Mouse (Mus musculus): Measurements from ENCODE around the gene E030025P04Rik.

- TF ChIP-seq POLR2A (IDR thresholded peaks at IDR 0.05; ENCODE audit: low read depth, low read length), result no peak
- TF ChIP-seq CTCF (conservative IDR thresholded peaks at IDR 0.05; ENCODE audit: insufficient read depth, insufficient read length, low read depth, low read length), result no peak
Measured at GRCm38 (mm10) chr11:109109056-109109455, 35.1 kb downstream of the E030025P04Rik start.

Data from kidney, adult 2 months (tissue).